Mouse (Mus musculus) heart, adult 2 months (tissue): ENCODE measurements around the gene Ncf2. TPM values are rescaled to one million over a fixed set of nuclear protein-coding genes. Genes with fewer than 3 reads are reported as not detected.
"Not testable (repeated sequence)": the region's sequence is repeated elsewhere in the genome, so short reads cannot be mapped to it uniquely, and the experiment has no call there.

Source experiments
- DNase-seq, 2 experiments: peaks; one replicate each; pipeline ENCODE4 v3.0.0; 2021
- H3K27ac ChIP-seq: fragments of 200-600 bp; 2 replicates; pipeline ENCODE4 v1.8.1; 2022
- H3K27me3 ChIP-seq: fragments of 200-500 bp; 2 replicates; pipeline ENCODE4 v1.6.1; 2012; ENCODE audit warnings: mild to moderate bottlenecking, low read length, inconsistent platforms, mixed read lengths; ENCODE audit not compliant: control insufficient read depth, insufficient read depth
- H3K36me3 ChIP-seq: fragments of 200-500 bp; 2 replicates; pipeline ENCODE4 v1.6.1; 2012; ENCODE audit warnings: low read length, inconsistent platforms; ENCODE audit not compliant: control insufficient read depth, insufficient read depth
- H3K4me1 ChIP-seq: fragments of 200-500 bp; 2 replicates; pipeline ENCODE4 v1.6.1; 2011; ENCODE audit warnings: low read length; ENCODE audit not compliant: control insufficient read depth, insufficient read depth
- H3K4me3 ChIP-seq: fragments of 200-600 bp; 2 replicates; pipeline ENCODE4 v1.8.1; 2022
- H3K79me2 ChIP-seq: fragments of 200-500 bp; replicated peaks from 2 replicates; pipeline ENCODE4 v1.6.1; 2012; ENCODE audit warnings: mild to moderate bottlenecking, inconsistent platforms, low read length, moderate library complexity, mixed read lengths; ENCODE audit not compliant: control insufficient read depth, insufficient read depth
- H3K9ac ChIP-seq: fragments of 200-500 bp; 2 replicates; pipeline ENCODE4 v1.6.1; 2012; ENCODE audit warnings: low read depth, mild to moderate bottlenecking, control low read depth, inconsistent platforms, low read length, mixed read lengths
- CTCF ChIP-seq: fragments of 200-600 bp; IDR thresholded peaks from 2 replicates; pipeline ENCODE4 v1.8.1; 2022; ENCODE audit warnings: antibody characterized with exemption, mild to moderate bottlenecking, moderate library complexity
- EP300 ChIP-seq: fragments of 200-500 bp; IDR thresholded peaks from 2 replicates; pipeline ENCODE4 v1.6.1; 2011; ENCODE audit warnings: low read depth, low read length, control low read depth; ENCODE audit not compliant: insufficient read depth
- POLR2A ChIP-seq: fragments of 200-500 bp; IDR thresholded peaks from 2 replicates; pipeline ENCODE4 v1.6.1; 2011; ENCODE audit warnings: mild to moderate bottlenecking, low read depth, low read length, control low read depth; ENCODE audit not compliant: insufficient read depth
- WGBS: fragments of 180-500 bp; shearing (Covaris S2); methylation state at CpG from one replicate; pipeline ENCODE4 v1.1.7; 2018; 5-methylcytosine and 5-hydroxymethylcytosine counted together
- intact Hi-C: fragments of 180-260 bp; cut with DNase I; formaldehyde crosslinking; loops from one replicate; pipeline ENCODE4 v1.15.1; 2025
- polyA plus RNA-seq: library from polyadenylated mRNA; depleted of rRNA; stranded (reverse); fragments of >200 nt; gene quantifications from 2 replicates; pipeline ENCODE4 v1.2.3, GENCODE M21; 2012
- total RNA-seq, 2 experiments: library from RNA; stranded (reverse); gene quantifications; 2 replicates each; pipeline ENCODE4 v1.2.3; 2021

The Ncf2 gene
- total and polyA plus RNA-seq, 3 experiments: 3.2 to 4.0 (median 3.3) TPM

DNA sequence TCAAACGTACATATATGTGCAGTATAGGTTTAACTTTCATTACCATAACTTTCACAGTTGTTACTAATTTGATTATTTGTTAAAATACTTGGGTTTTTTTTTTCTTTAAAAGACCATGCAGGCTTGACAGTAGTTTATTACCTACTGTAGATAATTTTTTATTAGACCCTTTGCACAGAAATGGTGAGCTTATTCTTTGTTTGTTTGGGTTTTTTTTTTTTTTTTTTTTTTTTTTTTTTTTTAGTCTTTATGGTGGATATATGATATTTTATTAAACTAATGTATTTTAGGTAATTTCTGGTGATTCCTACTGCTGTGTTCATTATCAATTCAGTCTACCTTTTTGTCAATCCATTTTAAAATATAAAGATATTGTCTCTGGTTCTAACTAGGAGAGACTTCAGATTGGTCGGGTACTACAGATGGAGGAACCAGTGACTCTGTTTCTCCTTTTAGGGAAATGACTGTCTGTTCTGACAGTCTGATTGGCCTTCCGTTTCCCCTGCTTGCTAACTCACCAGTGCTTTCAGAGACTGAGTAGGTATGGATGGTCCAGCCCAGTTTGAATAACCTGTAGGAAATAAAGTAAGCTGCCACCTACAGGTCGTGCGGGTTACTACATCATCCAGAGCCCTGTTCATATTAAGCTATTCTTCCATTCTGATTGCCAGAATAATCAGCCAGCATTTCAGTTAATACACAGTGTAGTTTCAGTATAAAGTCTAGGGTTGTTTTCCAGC is 32.1 kb upstream of the Ncf2 start:
- Histone ChIP-seq H3K27me3 (no peaks in the 10 kb centered on the region), H3K36me3 (peaks cover 16% of the 10 kb centered on the region), H3K4me1 (peaks cover 1% of the 10 kb centered on the region; the same call in 1 of the 2 replicates), H3K9ac (no peak overlapping the region), H3K27ac (peak overlapping the region; percentile 93), H3K4me3 (peak overlapping the region; percentile 80), H3K79me2 (0 out of 2 replicates have a peak, but pooled peaks cover 1% of the 10 kb centered on the region)
- DNase-seq: peak; percentile 79 to 84
- intact Hi-C loops: loop anchor here (1.0 to 5.0 kb wide), 3 partner anchors 41 to 243 kb away; partner anchors contain the start of gene Smg7
- 8% methylated on average over 5 of the region's 5 CpGs for WGBS
- TF ChIP-seq EP300 (no peak), CTCF (peak; percentile 93), POLR2A (peak; percentile 23; the same call in 1 of the 2 replicates)

DNA sequence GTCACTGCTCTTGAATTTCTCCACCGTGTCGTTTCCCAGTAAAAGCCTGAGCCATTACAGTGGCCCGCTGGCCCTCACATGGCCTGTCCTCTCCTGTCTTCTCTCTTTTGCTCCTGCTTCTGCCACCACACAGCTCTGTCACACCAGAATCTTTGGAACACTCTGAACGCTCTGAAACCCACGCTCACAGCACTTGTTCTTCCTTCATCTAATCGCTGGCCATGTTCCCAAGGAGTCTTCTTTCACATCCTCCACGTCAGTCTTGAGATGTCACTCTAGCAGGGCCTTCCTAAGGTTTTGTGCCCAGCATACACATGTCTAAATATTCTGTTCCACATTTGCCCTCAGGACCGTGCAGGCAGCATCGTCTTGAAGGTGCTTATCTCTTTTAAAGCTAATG is 29.0 kb upstream of the Ncf2 start:
- Histone ChIP-seq H3K36me3 (peaks cover 19% of the 10 kb centered on the region), H3K27me3 (no peaks in the 10 kb centered on the region)

DNA sequence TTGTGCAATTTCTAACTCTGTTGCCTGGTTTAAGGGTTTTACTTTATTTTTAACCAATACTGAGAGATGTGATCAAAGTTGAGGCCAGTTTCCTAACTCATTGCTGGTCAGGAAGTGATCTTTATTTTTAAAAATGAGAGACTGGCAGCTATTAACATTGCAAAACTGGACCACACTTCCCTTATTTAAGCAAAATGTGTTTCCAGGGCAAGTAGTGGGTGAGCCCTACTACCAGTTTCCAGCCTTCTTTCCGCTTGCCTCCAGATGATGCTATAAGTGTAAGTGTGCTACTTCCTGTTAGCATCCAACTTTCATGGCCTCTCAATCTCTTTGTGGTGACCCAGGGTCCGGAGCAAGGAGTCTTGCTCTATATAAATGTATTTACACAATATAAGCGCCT is 25.4 kb upstream of the Ncf2 start:
- intact Hi-C loops, H3K79me2 ChIP-seq, H3K27ac ChIP-seq, H3K27me3 ChIP-seq, H3K4me1 ChIP-seq, H3K9ac ChIP-seq, H3K4me3 ChIP-seq: not testable (repeated sequence)
- peaks cover 10% of the 10 kb centered on the region for H3K36me3 ChIP-seq
- DNase-seq: peak in 1 of 2 experiments; percentile 12
- 74% methylated on average over 3 of the region's 3 CpGs for WGBS

More for the DNA sequence above, 29.0 kb upstream of the Ncf2 start:
- H3K79me2 ChIP-seq: 0 out of 2 replicates have a peak, but pooled peaks cover 1% of the 10 kb centered on the region
- H3K27ac ChIP-seq: no peak overlapping the region
- TF ChIP-seq CTCF: no peak
- TF ChIP-seq POLR2A: no peak
- TF ChIP-seq EP300: no peak
- intact Hi-C loops: no loop called here
- no peak overlapping the region for H3K9ac ChIP-seq
- DNase-seq: no peak
- H3K4me1 ChIP-seq: peaks cover 1% of the 10 kb centered on the region; the same call in 1 of the 2 replicates
- WGBS: 76% methylated on average over 9 of the region's 9 CpGs
- H3K4me3 ChIP-seq: no peak overlapping the region

DNA sequence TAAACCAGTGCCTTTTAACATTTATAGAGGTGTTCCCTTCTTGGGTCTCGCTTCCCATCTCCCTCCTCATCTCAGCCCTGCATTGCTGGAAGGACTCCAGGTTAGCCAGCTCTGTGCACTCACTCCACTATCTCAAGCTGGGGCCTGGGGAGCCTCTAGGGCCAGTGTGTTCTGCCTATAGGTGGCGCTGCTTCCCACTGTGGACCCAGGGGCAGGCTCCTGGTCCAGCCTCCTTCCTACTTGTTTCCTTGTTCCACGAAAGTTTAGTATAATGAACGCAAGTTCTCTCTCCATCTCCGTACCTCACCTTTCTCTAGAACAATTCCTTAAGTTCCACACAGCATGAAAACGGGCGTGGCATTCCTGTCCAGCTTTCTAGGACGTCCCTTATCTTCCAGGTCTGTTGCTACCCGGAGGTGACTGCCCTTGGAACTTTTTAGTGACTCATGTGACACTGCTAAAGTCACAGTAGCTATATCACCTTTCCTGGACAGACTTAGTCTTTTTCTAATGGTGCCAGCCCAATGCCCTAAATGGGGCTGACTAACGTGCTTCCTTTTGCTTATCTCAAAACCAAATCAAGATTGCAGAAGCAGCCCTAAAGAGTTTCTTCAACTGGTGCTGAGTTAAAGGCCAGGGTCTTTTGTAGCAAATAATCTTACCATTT is 20.8 kb upstream of the Ncf2 start:
- Histone ChIP-seq H3K27ac (no peak overlapping the region), H3K4me1 (no peaks in the 10 kb centered on the region; the same call in 1 of the 2 replicates), H3K27me3 (no peaks in the 10 kb centered on the region), H3K9ac (no peak overlapping the region), H3K79me2 (no peaks in the 10 kb centered on the region), H3K4me3 (no peak overlapping the region), H3K36me3 (no peaks in the 10 kb centered on the region)
- no peak for TF ChIP-seq POLR2A
- peak; percentile 93 for TF ChIP-seq CTCF
- 0 out of 2 replicates have a peak, but pooled peaks have one; percentile 23 for TF ChIP-seq EP300
- intact Hi-C loops: no loop called here
- DNase-seq: peak; percentile 80 to 84
- WGBS: 13% methylated on average over 10 of the region's 10 CpGs

DNA sequence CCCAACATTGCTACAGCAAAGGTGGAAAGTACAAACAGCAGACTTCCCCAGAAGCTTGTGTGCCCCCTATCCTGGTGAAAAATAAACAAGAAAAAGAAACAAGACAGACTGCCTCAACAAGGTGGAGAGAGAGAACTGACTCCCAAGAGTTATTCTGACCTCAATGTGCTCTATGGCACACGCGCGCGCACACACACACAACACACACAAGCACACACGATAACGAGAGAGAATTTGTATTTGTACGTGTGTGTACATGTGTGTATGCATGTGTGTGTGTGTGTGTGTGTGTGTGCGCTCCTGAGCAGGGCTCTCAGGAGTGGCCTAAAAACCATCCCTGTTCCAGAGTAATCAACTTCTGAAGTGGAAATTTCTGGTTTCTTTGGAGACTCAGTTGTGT is 15.4 kb upstream of the Ncf2 start:
- no peak for TF ChIP-seq EP300
- no peak for TF ChIP-seq CTCF
- TF ChIP-seq POLR2A: no peak
- no peaks in the 10 kb centered on the region for H3K79me2 ChIP-seq
- H3K27me3 ChIP-seq: no peaks in the 10 kb centered on the region
- intact Hi-C loops: no loop called here
- H3K36me3 ChIP-seq: no peaks in the 10 kb centered on the region
- H3K4me3 ChIP-seq: no peak overlapping the region
- WGBS: 94% methylated on average over 8 of the region's 8 CpGs
- no peak overlapping the region for H3K27ac ChIP-seq
- H3K4me1 ChIP-seq: no peaks in the 10 kb centered on the region
- H3K9ac ChIP-seq: no peak overlapping the region
- DNase-seq: no peak

DNA sequence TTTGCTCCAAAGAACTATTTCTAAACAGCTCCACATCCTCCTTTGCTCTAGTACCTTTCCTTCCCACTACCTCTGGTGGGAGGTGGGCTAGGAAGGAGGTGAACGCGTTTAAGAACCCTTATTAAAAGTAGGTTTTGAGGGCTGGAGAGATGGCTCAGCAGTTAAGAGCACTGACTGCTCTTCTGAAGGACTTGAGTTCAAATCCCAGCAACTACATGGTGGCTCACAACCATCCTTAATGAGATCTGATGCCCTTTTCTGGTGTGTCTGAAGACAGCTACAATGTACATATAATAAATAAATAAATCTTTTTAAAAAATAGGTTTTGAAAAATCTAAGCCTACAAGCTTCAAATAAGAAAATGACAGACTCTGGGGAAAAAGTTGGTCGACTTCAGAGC is 14.5 kb upstream of the Ncf2 start:
- H3K4me1 ChIP-seq, H3K36me3 ChIP-seq, H3K9ac ChIP-seq, H3K27ac ChIP-seq, intact Hi-C loops, DNase-seq, H3K4me3 ChIP-seq, H3K79me2 ChIP-seq, H3K27me3 ChIP-seq: not testable (repeated sequence)
- 75% methylated on average over 3 of the region's 3 CpGs for WGBS
